Mouse (Mus musculus) heart, embryonic 15.5 days (tissue): ENCODE measurements around the gene Setd7. TPM values are rescaled to one million over a fixed set of nuclear protein-coding genes. Genes with fewer than 3 reads are reported as not detected.
"Not testable (repeated sequence)": the region's sequence is repeated elsewhere in the genome, so short reads cannot be mapped to it uniquely, and the experiment has no call there.

Source experiments
- ATAC-seq: fragments of 200-750 bp; cut with Nextera tagmentation; replicated peaks from 2 replicates; pipeline ENCODE4 v1.8.0; 2017; ENCODE audit warnings: low read depth, moderate TSS enrichment; ENCODE audit not compliant: insufficient number of reproducible peaks, insufficient read depth, low FRiP score
- H3K27ac ChIP-seq: fragments of 300-500 bp; sonication (generic); 2 replicates; pipeline ENCODE4 v1.5.1; 2015; ENCODE audit warnings: mild to moderate bottlenecking, inconsistent platforms
- H3K27me3 ChIP-seq: fragments of 300-500 bp; sonication (generic); 2 replicates; pipeline ENCODE4 v1.6.1; 2015; ENCODE audit warnings: inconsistent platforms
- H3K36me3 ChIP-seq: fragments of 300-500 bp; sonication (generic); 2 replicates; pipeline ENCODE4 v1.6.1; 2015; ENCODE audit warnings: mild to moderate bottlenecking, inconsistent platforms
- H3K4me1 ChIP-seq: fragments of 300-500 bp; sonication (generic); replicated peaks from 2 replicates; pipeline ENCODE4 v1.6.1; 2015; ENCODE audit warnings: inconsistent platforms
- H3K4me2 ChIP-seq: fragments of 300-500 bp; sonication (generic); 2 replicates; pipeline ENCODE4 v1.6.1; 2015; ENCODE audit warnings: inconsistent platforms, mild to moderate bottlenecking, moderate library complexity
- H3K4me3 ChIP-seq: fragments of 300-500 bp; sonication (generic); 2 replicates; pipeline ENCODE4 v1.5.1; 2015; ENCODE audit warnings: mild to moderate bottlenecking, inconsistent platforms
- H3K9ac ChIP-seq: fragments of 300-500 bp; sonication (generic); 2 replicates; pipeline ENCODE4 v1.6.1; 2015; ENCODE audit warnings: mild to moderate bottlenecking, inconsistent platforms
- H3K9me3 ChIP-seq: fragments of 300-500 bp; sonication (generic); replicated peaks from 2 replicates; pipeline ENCODE4 v1.6.1; 2016; ENCODE audit warnings: inconsistent platforms
- WGBS: fragments of 180-500 bp; shearing (Covaris S2); methylation state at CpG from one replicate; pipeline ENCODE4 v1.1.7; 2015; ENCODE audit warnings: mixed read lengths; 5-methylcytosine and 5-hydroxymethylcytosine counted together
- polyA plus RNA-seq: library from polyadenylated mRNA; unstranded; fragments of >200 nt; fragmentation: Nextera tagmentation; extraction: Ambion mirVana; gene quantifications from 2 replicates; pipeline ENCODE4 v1.2.1, GENCODE M21; 2015

The Setd7 gene
- polyA plus RNA-seq, 1 experiment from 2014 or later, result 5.1 TPM

GRCm38 (mm10) chr3:51583574-51584391 is 23.1 kb upstream of the Setd7 start:
- Histone ChIP-seq H3K36me3 (no peaks in the 10 kb centered on the region), H3K4me3 (no peak overlapping the region), H3K4me2 (peak overlapping the region; percentile 21; the same call in 1 of the 2 replicates), H3K27me3 (no peaks in the 10 kb centered on the region), H3K4me1 (peaks cover 5% of the 10 kb centered on the region), H3K9me3 (no peaks in the 10 kb centered on the region), H3K27ac (no peak overlapping the region), H3K9ac (0 out of 2 replicates have a peak overlapping the region, but pooled peaks have one; percentile 19)
- WGBS, result 27% methylated on average over 18 of the region's 18 CpGs
- 0 out of 2 replicates have a peak, but pooled peaks have one; percentile 39 for ATAC-seq

GRCm38 (mm10) chr3:51579243-51579642 is 18.6 kb upstream of the Setd7 start:
- not testable (repeated sequence) for H3K4me2 ChIP-seq, ATAC-seq, H3K36me3 ChIP-seq, H3K27me3 ChIP-seq, H3K4me3 ChIP-seq, H3K27ac ChIP-seq, H3K9me3 ChIP-seq, H3K9ac ChIP-seq
- 82% methylated on average over 4 of the region's 4 CpGs for WGBS
- peaks cover 16% of the 10 kb centered on the region for H3K4me1 ChIP-seq

GRCm38 (mm10) chr3:51577816-51578749 is 17.4 kb upstream of the Setd7 start:
- H3K4me1 ChIP-seq, result peaks cover 12% of the 10 kb centered on the region
- no peak overlapping the region for H3K9ac ChIP-seq
- H3K9me3 ChIP-seq, result no peaks in the 10 kb centered on the region
- no peak overlapping the region for H3K4me3 ChIP-seq
- ATAC-seq, result peak; percentile 50
- 40% methylated on average over 12 of the region's 12 CpGs for WGBS
- no peaks in the 10 kb centered on the region for H3K27me3 ChIP-seq
- H3K27ac ChIP-seq, result peak overlapping the region; percentile 64; the same call in 1 of the 2 replicates
- H3K36me3 ChIP-seq, result no peaks in the 10 kb centered on the region
- H3K4me2 ChIP-seq, result no peak overlapping the region

DNA sequence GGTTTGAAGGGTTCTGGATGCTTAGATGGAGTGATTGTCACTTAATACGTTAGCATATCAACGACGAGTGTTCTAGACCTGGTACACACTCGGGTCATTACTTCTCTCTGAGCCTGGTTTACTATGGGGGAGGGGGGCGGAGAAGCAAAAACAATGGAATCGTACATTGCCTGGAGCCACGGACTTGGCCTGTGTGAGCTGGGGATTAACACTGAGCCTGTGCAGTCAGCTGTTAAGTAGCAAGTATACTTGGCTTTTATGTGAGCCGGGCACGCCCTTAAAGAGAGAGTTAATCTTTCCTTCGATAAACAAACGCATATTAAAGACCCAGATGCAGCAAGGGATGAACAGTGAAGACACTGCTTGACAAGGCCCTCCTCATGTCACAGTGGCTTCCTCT is 16.7 kb upstream of the Setd7 start:
- 78% methylated on average over 11 of the region's 11 CpGs for WGBS
- H3K9ac ChIP-seq, result no peak overlapping the region
- H3K4me1 ChIP-seq, result peaks cover 12% of the 10 kb centered on the region
- no peak for ATAC-seq
- H3K4me2 ChIP-seq, result no peak overlapping the region
- no peaks in the 10 kb centered on the region for H3K36me3 ChIP-seq
- H3K4me3 ChIP-seq, result no peak overlapping the region
- H3K9me3 ChIP-seq, result no peaks in the 10 kb centered on the region
- no peak overlapping the region for H3K27ac ChIP-seq
- H3K27me3 ChIP-seq, result no peaks in the 10 kb centered on the region

DNA sequence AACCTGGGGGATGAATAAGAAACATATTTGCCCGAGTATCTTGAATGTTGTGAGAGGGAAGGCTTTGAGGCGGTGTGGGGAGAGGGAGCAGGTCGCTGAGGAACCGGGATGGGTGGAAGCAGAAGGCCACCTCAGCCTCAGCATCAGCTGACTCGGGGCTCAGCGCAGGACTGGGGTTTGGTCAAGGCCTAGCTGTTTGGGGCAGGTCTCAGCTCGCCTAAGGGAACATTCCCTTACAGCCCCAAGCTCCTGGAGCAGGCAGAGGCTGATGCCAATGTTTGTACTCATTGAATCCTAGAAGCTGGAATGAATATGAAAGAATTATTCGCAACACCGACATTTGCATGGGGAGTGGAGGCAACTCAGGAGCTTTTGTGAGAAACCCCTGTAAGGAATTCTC is 13.2 kb upstream of the Setd7 start:
- no peak overlapping the region for H3K4me2 ChIP-seq
- no peak for ATAC-seq
- no peaks in the 10 kb centered on the region for H3K36me3 ChIP-seq
- H3K4me3 ChIP-seq, result no peak overlapping the region
- H3K9me3 ChIP-seq, result no peaks in the 10 kb centered on the region
- no peak overlapping the region for H3K9ac ChIP-seq
- 78% methylated on average over 9 of the region's 9 CpGs for WGBS
- H3K27ac ChIP-seq, result no peak overlapping the region
- H3K4me1 ChIP-seq, result peaks cover 12% of the 10 kb centered on the region
- H3K27me3 ChIP-seq, result no peaks in the 10 kb centered on the region

- Histone ChIP-seq H3K27me3 (no peaks in the 10 kb centered on the region), H3K36me3 (no peaks in the 10 kb centered on the region), H3K27ac (no peak overlapping the region), H3K9ac (no peak overlapping the region), H3K4me1 (no peaks in the 10 kb centered on the region), H3K9me3 (no peaks in the 10 kb centered on the region), H3K4me3 (no peak overlapping the region), H3K4me2 (no peak overlapping the region)
- ATAC-seq, result no peak
- 95% methylated on average over 4 of the region's 4 CpGs for WGBS
Observed at GRCm38 (mm10) chr3:51570200-51570599, 9.5 kb upstream of the Setd7 start.

GRCm38 (mm10) chr3:51561993-51562385 is 1.3 kb upstream of the Setd7 start:
- 52% methylated on average over 6 of the region's 6 CpGs for WGBS
- H3K27ac ChIP-seq, result no peak overlapping the region

DNA sequence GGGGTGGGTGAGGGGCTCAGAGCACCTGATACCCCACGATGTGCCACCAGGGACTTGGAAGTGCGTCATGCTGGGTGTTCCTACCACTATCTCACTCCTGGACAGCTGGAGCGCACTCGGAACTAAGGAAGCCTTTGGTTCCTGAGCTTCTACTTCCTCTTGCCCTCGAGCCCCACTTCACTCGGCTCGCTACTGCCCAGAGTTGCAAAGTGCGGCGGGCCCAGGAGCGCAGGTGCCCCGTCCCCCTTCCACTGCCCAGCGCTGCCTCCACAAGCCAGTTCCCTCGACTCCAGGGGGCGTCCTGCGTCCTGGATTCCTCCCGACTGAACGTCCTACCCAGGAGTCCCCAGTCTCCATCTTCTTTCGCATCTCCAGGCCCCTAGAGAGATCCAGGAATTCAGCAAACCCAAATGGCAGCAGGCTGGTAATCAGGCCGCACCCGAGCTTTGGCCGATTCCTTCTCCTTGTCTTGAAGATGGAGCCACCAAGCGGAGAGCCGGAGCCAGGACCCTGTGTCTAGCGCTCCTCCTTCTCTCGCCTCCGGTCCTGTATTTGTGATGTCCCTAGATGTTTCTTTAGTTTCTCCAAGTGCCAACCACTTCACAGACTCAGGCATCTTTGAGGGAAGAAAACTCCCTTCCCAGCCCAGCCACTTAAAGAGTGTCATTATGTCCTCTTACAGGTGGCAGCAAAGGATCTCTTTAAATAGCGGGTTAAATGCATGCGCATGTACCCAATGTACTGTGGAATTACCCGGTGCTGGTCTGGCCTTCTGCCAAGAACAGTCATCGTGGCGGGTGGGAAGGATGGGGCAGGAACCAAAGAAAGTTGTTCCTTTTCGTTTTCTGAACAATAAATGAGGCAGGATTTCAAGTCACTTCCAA is 672 bp upstream of the Setd7 start:
- Histone ChIP-seq H3K4me2 (peak overlapping the region; percentile 93), H3K36me3 (no peaks in the 10 kb centered on the region), H3K9ac (peak overlapping the region; percentile 95), H3K9me3 (no peaks in the 10 kb centered on the region), H3K4me1 (peaks cover 21% of the 10 kb centered on the region), H3K27ac (peak overlapping the region; percentile 96), H3K27me3 (no peaks in the 10 kb centered on the region), H3K4me3 (peak overlapping the region; percentile 89)
- WGBS, result 1% methylated on average over 32 of the region's 32 CpGs
- peak; percentile 23 for ATAC-seq

More at GRCm38 (mm10) chr3:51561993-51562385, 1.3 kb upstream of the Setd7 start:
- Histone ChIP-seq H3K36me3 (no peaks in the 10 kb centered on the region), H3K4me2 (peak overlapping the region; percentile 93), H3K9ac (no peak overlapping the region), H3K4me3 (no peak overlapping the region), H3K4me1 (peaks cover 21% of the 10 kb centered on the region), H3K9me3 (no peaks in the 10 kb centered on the region), H3K27me3 (no peaks in the 10 kb centered on the region)
- ATAC-seq, result no peak

GRCm38 (mm10) chr3:51559594-51560450 is 857 bp downstream of the Setd7 start:
- peak overlapping the region; percentile 95 for H3K9ac ChIP-seq
- H3K4me1 ChIP-seq, result peaks cover 30% of the 10 kb centered on the region
- no peaks in the 10 kb centered on the region for H3K36me3 ChIP-seq
- H3K27ac ChIP-seq, result peak overlapping the region; percentile 96
- no peaks in the 10 kb centered on the region for H3K9me3 ChIP-seq
- peak overlapping the region; percentile 89 for H3K4me3 ChIP-seq
- peak; percentile 56 for ATAC-seq
- WGBS, result under 1% methylated on average over 53 of the region's 80 CpGs
- no peaks in the 10 kb centered on the region for H3K27me3 ChIP-seq
- peak overlapping the region; percentile 93 for H3K4me2 ChIP-seq

DNA sequence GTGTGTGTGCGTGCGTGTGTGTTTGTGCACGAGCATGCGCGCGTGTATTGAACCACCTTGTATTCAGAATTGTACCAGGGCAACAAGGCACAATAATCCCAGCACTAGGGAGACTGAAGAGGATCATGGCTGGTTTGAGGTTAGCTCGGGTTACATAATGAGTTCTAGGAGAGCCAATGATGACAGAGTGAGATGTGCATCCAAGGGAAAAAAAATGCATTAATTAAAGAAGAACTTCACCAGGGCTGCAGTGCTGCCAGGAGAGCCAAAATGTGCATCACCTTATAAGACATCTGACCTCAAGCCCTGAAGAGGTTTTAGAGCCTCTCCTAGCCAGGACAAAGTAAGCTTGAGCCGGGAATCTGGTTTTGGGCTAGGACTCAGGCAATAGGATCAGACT is 5.1 kb downstream of the Setd7 start:
- Histone ChIP-seq H3K36me3 (no peaks in the 10 kb centered on the region), H3K9me3 (no peaks in the 10 kb centered on the region), H3K4me3 (no peak overlapping the region), H3K9ac (no peak overlapping the region), H3K4me1 (peaks cover 51% of the 10 kb centered on the region), H3K27me3 (no peaks in the 10 kb centered on the region), H3K27ac (no peak overlapping the region), H3K4me2 (no peak overlapping the region)
- ATAC-seq, result no peak
- 87% methylated on average over 8 of the region's 8 CpGs for WGBS
